Mouse (Mus musculus) kidney, postnatal 0 days (tissue): ENCODE measurements around the gene Slc16a10. TPM values are rescaled to one million over a fixed set of nuclear protein-coding genes. Genes with fewer than 3 reads are reported as not detected.

Source experiments
- ATAC-seq: fragments of 200-750 bp; cut with Nextera tagmentation; replicated peaks from 2 replicates; pipeline ENCODE4 v1.8.0; 2017; ENCODE audit warnings: low read depth, moderate number of reproducible peaks, moderate TSS enrichment, moderate library complexity; ENCODE audit not compliant: low FRiP score
- DNase-seq: peaks from one replicate; pipeline ENCODE4 v3.0.0-alpha.2; 2016; ENCODE audit warnings: low spot score
- H3K27ac ChIP-seq: fragments of 300-500 bp; sonication (generic); 2 replicates; pipeline ENCODE4 v1.5.1; 2014; ENCODE audit warnings: mild to moderate bottlenecking
- H3K27me3 ChIP-seq: fragments of 300-500 bp; sonication (generic); 2 replicates; pipeline ENCODE4 v1.6.1; 2014; ENCODE audit warnings: low read length, mixed read lengths; ENCODE audit not compliant: insufficient read depth
- H3K36me3 ChIP-seq: fragments of 300-500 bp; sonication (generic); 2 replicates; pipeline ENCODE4 v1.6.1; 2014; ENCODE audit warnings: low read length, mixed read lengths; ENCODE audit not compliant: insufficient read depth
- H3K4me1 ChIP-seq: fragments of 300-500 bp; sonication (generic); replicated peaks from 2 replicates; pipeline ENCODE4 v1.6.1; 2014; ENCODE audit warnings: antibody characterized with exemption, low read length, mixed read lengths; ENCODE audit not compliant: insufficient read depth
- H3K4me2 ChIP-seq: fragments of 300-500 bp; sonication (generic); 2 replicates; pipeline ENCODE4 v1.6.1; 2014; ENCODE audit warnings: mild to moderate bottlenecking, low read length, moderate library complexity, mixed read lengths
- H3K4me3 ChIP-seq: fragments of 300-500 bp; sonication (generic); replicated peaks from 2 replicates; pipeline ENCODE4 v1.5.1; 2014; ENCODE audit warnings: low read depth, low read length
- H3K9ac ChIP-seq: fragments of 300-500 bp; sonication (generic); 2 replicates; pipeline ENCODE4 v1.6.1; 2014; ENCODE audit warnings: low read depth, low read length
- H3K9me3 ChIP-seq: fragments of 300-500 bp; sonication (generic); replicated peaks from 2 replicates; pipeline ENCODE4 v1.6.1; 2016; ENCODE audit warnings: low read length, inconsistent platforms, mixed read lengths
- CTCF ChIP-seq: IDR thresholded peaks from 2 replicates; pipeline ENCODE4 v1.5.1; 2016; ENCODE audit warnings: antibody characterized with exemption, low read depth, mild to moderate bottlenecking, moderate library complexity
- WGBS: fragments of 180-500 bp; shearing (Covaris S2); extraction: QIAGEN DNeasy Blood & Tissue Kit; methylation state at CpG from one replicate; pipeline ENCODE4 v1.1.7; 2014; 5-methylcytosine and 5-hydroxymethylcytosine counted together
- polyA plus RNA-seq: library from polyadenylated mRNA; unstranded; fragments of >200 nt; fragmentation: Nextera tagmentation; extraction: Ambion mirVana; gene quantifications from 2 replicates; pipeline ENCODE4 v1.2.1, GENCODE M21; 2015

Slc16a10 gene
- polyA plus RNA-seq, 1 experiment from 2014 or later, result 10.0 TPM

GRCm38 (mm10) chr10:40094752-40095151, 47.3 kb downstream of the Slc16a10 start:
- WGBS, result 87% methylated on average over 2 of the region's 2 CpGs
- H3K4me2 ChIP-seq, result no peak overlapping the region
- H3K4me3 ChIP-seq, result no peak overlapping the region
- H3K27ac ChIP-seq, result no peak overlapping the region
- DNase-seq (no peak), ATAC-seq (no peak)
- no peak for TF ChIP-seq CTCF
- H3K27me3 ChIP-seq, result no peaks in the 10 kb centered on the region
- H3K4me1 ChIP-seq, result no peaks in the 10 kb centered on the region; the same call in 1 of the 2 replicates
- no peaks in the 10 kb centered on the region for H3K9me3 ChIP-seq
- H3K36me3 ChIP-seq, result no peaks in the 10 kb centered on the region
- H3K9ac ChIP-seq, result no peak overlapping the region

- Histone ChIP-seq H3K9me3 (no peaks in the 10 kb centered on the region), H3K4me2 (no peak overlapping the region), H3K4me3 (no peak overlapping the region), H3K9ac (no peak overlapping the region), H3K27me3 (no peaks in the 10 kb centered on the region), H3K4me1 (no peaks in the 10 kb centered on the region; the same call in 1 of the 2 replicates), H3K36me3 (no peaks in the 10 kb centered on the region), H3K27ac (no peak overlapping the region)
- ATAC-seq, result no peak
- TF ChIP-seq CTCF, result no peak
- no peak for DNase-seq
Observed at GRCm38 (mm10) chr10:40093526-40093925, 48.5 kb downstream of the Slc16a10 start.

- H3K4me1 ChIP-seq, result no peaks in the 10 kb centered on the region; the same call in 1 of the 2 replicates
- WGBS, result 60% methylated on average over 2 of the region's 2 CpGs
- H3K4me3 ChIP-seq, result no peak overlapping the region
- H3K4me2 ChIP-seq, result no peak overlapping the region
- TF ChIP-seq CTCF, result no peak
- no peak overlapping the region for H3K27ac ChIP-seq
- DNase-seq (no peak), ATAC-seq (no peak)
- H3K9ac ChIP-seq, result no peak overlapping the region
- H3K27me3 ChIP-seq, result no peaks in the 10 kb centered on the region
- H3K9me3 ChIP-seq, result no peaks in the 10 kb centered on the region
- H3K36me3 ChIP-seq, result no peaks in the 10 kb centered on the region
Observed at GRCm38 (mm10) chr10:40091455-40091854, 50.6 kb downstream of the Slc16a10 start.

- peak; percentile 52 for DNase-seq
- no peak; the same call in 1 of the 2 replicates for ATAC-seq
- 75% methylated on average over 11 of the region's 11 CpGs for WGBS
Observed at GRCm38 (mm10) chr10:40090504-40091428, 51.3 kb downstream of the Slc16a10 start.

GRCm38 (mm10) chr10:40084332-40085093, 57.5 kb downstream of the Slc16a10 start:
- Histone ChIP-seq H3K9me3 (no peaks in the 10 kb centered on the region), H3K4me2 (no peak overlapping the region), H3K27ac (no peak overlapping the region), H3K4me3 (no peak overlapping the region), H3K36me3 (no peaks in the 10 kb centered on the region), H3K4me1 (no peaks in the 10 kb centered on the region), H3K27me3 (no peaks in the 10 kb centered on the region), H3K9ac (no peak overlapping the region)
- ATAC-seq (no peak), DNase-seq (peak; percentile 7)
- WGBS, result 75% methylated on average over 12 of the region's 12 CpGs
- TF ChIP-seq CTCF, result no peak

More at GRCm38 (mm10) chr10:40090504-40091428, 51.3 kb downstream of the Slc16a10 start:
- Histone ChIP-seq H3K9me3 (no peaks in the 10 kb centered on the region), H3K27ac (no peak overlapping the region), H3K27me3 (no peaks in the 10 kb centered on the region), H3K36me3 (no peaks in the 10 kb centered on the region), H3K4me2 (no peak overlapping the region), H3K4me1 (no peaks in the 10 kb centered on the region; the same call in 1 of the 2 replicates), H3K4me3 (no peak overlapping the region), H3K9ac (no peak overlapping the region)
- TF ChIP-seq CTCF, result no peak

GRCm38 (mm10) chr10:40083556-40083955, 58.5 kb downstream of the Slc16a10 start:
- no peak overlapping the region for H3K4me3 ChIP-seq
- H3K36me3 ChIP-seq, result no peaks in the 10 kb centered on the region
- DNase-seq, result no peak
- H3K4me2 ChIP-seq, result no peak overlapping the region
- no peaks in the 10 kb centered on the region for H3K4me1 ChIP-seq
- ATAC-seq, result no peak
- WGBS, result 68% methylated on average over 4 of the region's 4 CpGs
- H3K27ac ChIP-seq, result no peak overlapping the region
- H3K27me3 ChIP-seq, result no peaks in the 10 kb centered on the region
- H3K9me3 ChIP-seq, result no peaks in the 10 kb centered on the region
- H3K9ac ChIP-seq, result no peak overlapping the region
- TF ChIP-seq CTCF, result no peak
